Mouse (Mus musculus) testis, adult 2 months (tissue): ENCODE data around the gene Nek2.

Experiments
- CTCF ChIP-seq: fragments of 200-500 bp; IDR thresholded peaks from 2 replicates; pipeline ENCODE4 v1.5.1; 2012; ENCODE audit warnings: low read depth, mild to moderate bottlenecking, inconsistent platforms, low read length, moderate library complexity; ENCODE audit not compliant: control insufficient read depth, insufficient read depth, insufficient replicate concordance
- POLR2A ChIP-seq: fragments of 200-500 bp; IDR thresholded peaks from 2 replicates; pipeline ENCODE4 v1.6.1; 2012; ENCODE audit warnings: low read depth, mild to moderate bottlenecking, inconsistent platforms, low read length, moderate library complexity; ENCODE audit not compliant: control insufficient read depth

- TF ChIP-seq POLR2A (no peak), CTCF (no peak)
Measured at GRCm38 (mm10) chr1:191836318-191836985, 15.2 kb downstream of the Nek2 start.
